Mouse (Mus musculus): ENCODE measurements around the gene Gpr62. TPM values are rescaled to one million over a fixed set of nuclear protein-coding genes. Genes with fewer than 3 reads are reported as not detected.

The Gpr62 gene
- total RNA-seq, 4 experiments from 2014 or later = 9.4 to 12.4 (median 10.6) TPM

GRCm38 (mm10) chr9:106475046-106475445 is 9.3 kb upstream of the Gpr62 start:
- DNase-seq (ENCODE audit: low spot score in 2 of 2) = peak in 1 of 2 experiments; percentile 13

GRCm38 (mm10) chr9:106474456-106474855 is 8.7 kb upstream of the Gpr62 start:
- peak; percentile 49 to 60 for DNase-seq (ENCODE audit: low spot score in 2 of 2)

- peak in 1 of 2 experiments; percentile 25 for DNase-seq (ENCODE audit: low spot score in 2 of 2)
Observed at GRCm38 (mm10) chr9:106473753-106474105, 8.0 kb upstream of the Gpr62 start.

GRCm38 (mm10) chr9:106473081-106473752 is 7.5 kb upstream of the Gpr62 start:
- DNase-seq (ENCODE audit: low spot score in 2 of 2) = peak; percentile 3 to 27

- peak; percentile 8 to 20 for DNase-seq (ENCODE audit: low spot score in 2 of 2)
Observed at GRCm38 (mm10) chr9:106472321-106472720, 6.6 kb upstream of the Gpr62 start.

- DNase-seq (ENCODE audit: low spot score in 2 of 2) = peak in 1 of 2 experiments; percentile 60
Observed at GRCm38 (mm10) chr9:106471892-106472291, 6.2 kb upstream of the Gpr62 start.

- DNase-seq (ENCODE audit: low spot score in 2 of 2) = peak in 1 of 2 experiments; percentile 10
Observed at GRCm38 (mm10) chr9:106470991-106471750, 5.4 kb upstream of the Gpr62 start.

- DNase-seq (ENCODE audit: low spot score in 2 of 2) = no peak
Observed at GRCm38 (mm10) chr9:106469776-106470175, 4.0 kb upstream of the Gpr62 start.

- DNase-seq (ENCODE audit: low spot score in 2 of 2) = no peak
Observed at GRCm38 (mm10) chr9:106469317-106469716, 3.6 kb upstream of the Gpr62 start.

GRCm38 (mm10) chr9:106467746-106468145 is 2.0 kb upstream of the Gpr62 start:
- no peak for DNase-seq (ENCODE audit: low spot score in 2 of 2)

GRCm38 (mm10) chr9:106466721-106467120 is 983 bp upstream of the Gpr62 start:
- DNase-seq (ENCODE audit: low spot score in 2 of 2) = no peak

GRCm38 (mm10) chr9:106464751-106465541 is 792 bp downstream of the Gpr62 start:
- peak; percentile 44 to 75 for DNase-seq (ENCODE audit: low spot score in 2 of 2)

GRCm38 (mm10) chr9:106463122-106464063 is 2.3 kb downstream of the Gpr62 start:
- DNase-seq (ENCODE audit: low spot score in 2 of 2) = no peak

- DNase-seq (ENCODE audit: low spot score in 2 of 2) = no peak
Observed at GRCm38 (mm10) chr9:106462430-106462800, 3.3 kb downstream of the Gpr62 start.

- no peak for DNase-seq (ENCODE audit: low spot score in 2 of 2)
Observed at GRCm38 (mm10) chr9:106461641-106462429, 3.9 kb downstream of the Gpr62 start.

GRCm38 (mm10) chr9:106461026-106461415 is 4.7 kb downstream of the Gpr62 start:
- DNase-seq (ENCODE audit: low spot score in 2 of 2) = no peak

GRCm38 (mm10) chr9:106460401-106461025 is 5.2 kb downstream of the Gpr62 start:
- DNase-seq (ENCODE audit: low spot score in 2 of 2) = no peak

- DNase-seq (ENCODE audit: low spot score in 2 of 2) = no peak
Observed at GRCm38 (mm10) chr9:106459946-106460345, 5.8 kb downstream of the Gpr62 start.

GRCm38 (mm10) chr9:106457920-106458319 is 7.8 kb downstream of the Gpr62 start:
- no peak for DNase-seq (ENCODE audit: low spot score in 2 of 2)

- no peak for DNase-seq (ENCODE audit: low spot score in 2 of 2)
Observed at GRCm38 (mm10) chr9:106457163-106457559, 8.6 kb downstream of the Gpr62 start.
